Mouse (Mus musculus) 3134 (cell line): ENCODE results near the gene Dtnb.

Experiments used
- DNase-seq: peaks from one replicate; pipeline ENCODE4 v3.0.0-alpha.2; 2011; ENCODE audit warnings: low spot score; ENCODE audit not compliant: insufficient read length; ENCODE audit errors: extremely low read depth

Dtnb gene

DNA sequence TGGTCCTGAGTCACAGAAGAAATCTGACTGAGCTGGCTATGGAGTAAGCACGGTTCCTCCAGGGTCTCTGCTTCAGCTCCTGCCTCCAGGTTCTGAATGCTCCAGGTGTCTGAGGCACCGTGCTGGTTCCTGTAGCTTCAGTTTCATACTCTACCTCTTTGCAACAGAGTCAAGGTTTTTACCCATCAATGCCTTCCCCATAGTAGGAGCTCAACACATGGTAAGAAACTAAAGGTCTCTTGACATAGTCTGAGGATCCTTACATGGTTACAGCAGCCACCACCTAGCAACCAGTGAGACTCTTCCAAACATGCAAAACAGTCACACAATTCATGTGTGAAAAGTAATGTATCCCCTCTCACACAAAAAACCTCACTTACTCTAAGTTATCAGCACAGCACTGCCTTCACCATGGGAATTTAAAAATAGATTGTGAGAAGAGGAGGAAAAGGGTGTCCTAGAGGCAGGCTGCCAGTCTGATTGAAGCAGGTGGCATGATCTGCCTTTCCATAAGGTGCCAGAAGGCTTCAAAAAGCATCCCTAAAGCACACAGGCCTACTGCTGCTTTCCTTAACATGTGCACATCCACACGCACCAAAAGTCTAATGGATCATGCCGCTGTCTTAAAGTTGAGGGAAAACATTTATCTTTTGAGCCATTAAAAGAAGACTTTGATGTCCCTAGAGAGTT is 1.3 kb upstream of the Dtnb start:
- no peak for DNase-seq

DNA sequence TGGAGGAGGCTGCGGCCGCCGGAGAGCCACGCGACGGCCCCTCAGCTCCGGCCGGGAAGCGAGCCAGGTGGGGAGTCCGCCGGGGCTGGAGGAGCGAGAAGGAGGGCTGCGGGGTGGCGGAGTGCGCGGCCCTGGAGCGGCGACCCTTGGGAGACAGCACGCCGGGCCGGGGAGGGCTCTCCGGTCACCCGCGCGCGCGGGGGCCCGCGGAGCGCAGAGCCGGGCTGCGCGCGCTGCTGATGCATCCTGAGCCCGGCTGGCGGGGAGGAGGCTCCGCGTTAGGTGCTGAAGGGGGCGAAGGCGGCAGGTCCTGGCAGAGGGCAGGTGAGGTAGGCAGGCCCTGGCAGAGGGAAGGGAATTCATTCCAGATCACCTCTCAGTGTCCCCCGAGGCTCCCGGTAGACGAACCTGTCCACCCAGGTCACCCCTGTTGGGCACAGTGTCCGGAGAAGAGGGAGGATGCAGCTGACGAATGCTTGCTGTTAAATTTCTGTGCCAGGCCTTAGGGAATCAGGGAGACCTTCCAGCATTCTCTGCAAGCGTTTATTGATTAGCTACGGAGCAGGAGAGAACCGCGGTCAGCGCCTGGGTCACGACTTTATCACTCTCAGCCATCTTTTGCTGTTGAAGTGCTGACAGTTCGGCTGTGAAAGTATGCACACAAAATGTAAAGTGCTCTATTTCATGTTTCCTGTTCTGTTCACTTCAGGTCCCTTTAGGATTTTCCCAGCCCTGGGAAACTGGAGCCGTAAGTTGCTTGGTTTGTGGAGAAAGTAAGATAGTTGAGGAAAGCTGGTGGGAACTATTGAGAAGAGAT is 608 bp downstream of the Dtnb start:
- DNase-seq, result peak; percentile 69

DNA sequence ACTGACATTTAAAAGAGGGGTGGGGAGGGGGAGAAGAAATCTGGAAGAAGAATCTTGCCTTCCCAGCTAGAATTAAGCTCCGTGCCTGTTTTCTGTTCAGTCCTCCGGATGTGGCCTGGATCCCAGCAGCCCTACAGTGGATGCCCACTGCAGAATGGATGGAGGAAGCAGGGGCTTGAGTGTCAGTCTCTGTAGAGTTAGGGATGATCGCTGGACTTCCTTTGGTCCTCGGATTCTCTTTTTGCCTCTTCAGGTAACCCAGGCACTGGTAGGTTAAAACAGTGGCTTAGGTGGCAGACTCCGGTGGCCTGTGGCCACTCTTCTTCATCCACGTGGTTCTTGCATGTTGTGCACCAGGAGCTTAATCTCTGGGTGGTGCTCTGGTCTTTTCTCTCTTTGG is 1.2 kb downstream of the Dtnb start:
- peak; percentile 15 for DNase-seq

DNA sequence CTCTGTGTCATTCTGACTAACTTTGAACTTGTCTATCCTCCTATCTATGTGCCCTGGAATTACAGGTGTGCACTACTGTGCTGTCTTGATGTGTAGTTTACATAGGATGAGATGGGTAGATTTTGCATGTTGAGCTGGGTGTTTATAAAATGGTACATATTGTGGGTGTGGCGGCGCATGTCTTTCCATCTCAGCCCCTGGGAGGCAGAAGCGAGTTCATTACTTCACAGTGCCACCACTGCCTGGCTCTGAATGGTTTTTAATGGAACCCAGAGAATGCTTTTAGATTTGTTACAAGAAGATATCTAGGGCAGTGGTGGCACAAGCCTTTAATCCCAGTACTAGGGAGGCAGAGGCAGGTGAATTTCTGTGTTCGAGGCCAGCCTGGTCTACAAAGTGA is 2.5 kb downstream of the Dtnb start:
- DNase-seq, result no peak

DNA sequence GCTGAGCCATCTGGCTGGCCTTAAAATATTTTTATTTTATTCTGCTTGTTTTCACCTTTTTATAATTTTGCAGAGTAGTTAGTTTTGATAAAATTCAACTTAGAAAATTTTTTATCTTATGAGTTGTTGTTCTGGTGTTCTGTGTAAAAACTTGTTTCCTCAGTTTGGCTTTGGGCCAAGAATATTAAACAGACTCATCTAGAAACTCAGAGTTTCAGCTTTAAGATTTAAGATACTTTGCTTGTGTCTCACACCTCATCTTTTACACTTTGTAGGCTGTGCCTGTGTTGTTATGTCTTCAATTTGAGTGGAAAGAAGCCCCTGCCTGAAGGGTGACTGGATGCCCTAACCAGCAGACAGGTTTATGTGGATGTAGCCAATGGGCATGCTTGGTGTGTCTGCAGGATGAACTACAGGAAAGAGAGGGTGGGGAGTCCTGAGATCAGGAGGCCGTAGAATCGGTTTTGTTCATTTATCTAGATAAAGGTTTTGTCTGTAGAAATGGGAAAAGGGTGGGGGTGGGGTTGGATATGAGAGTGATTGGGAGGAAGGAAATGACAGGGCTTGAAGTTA is 7.9 kb downstream of the Dtnb start:
- DNase-seq, result no peak

DNA sequence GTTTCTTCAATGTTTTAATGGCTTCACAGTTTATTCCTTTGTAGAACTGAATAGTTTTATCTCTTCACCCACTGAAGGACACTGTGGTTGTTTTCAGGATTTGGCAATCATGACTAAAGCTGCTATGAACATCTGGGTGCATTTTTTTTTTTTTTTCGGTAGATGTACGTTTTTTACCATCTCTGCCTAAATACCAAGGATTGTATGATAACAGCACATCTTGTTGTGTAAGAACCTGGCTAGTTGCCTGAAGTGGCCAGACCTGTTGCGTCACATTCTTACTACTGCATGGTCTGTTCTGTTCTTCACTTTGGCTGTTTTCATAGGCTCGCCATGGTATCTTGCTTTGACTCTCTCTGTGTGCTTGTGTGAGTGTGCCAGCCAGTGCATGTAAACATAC is 10.4 kb downstream of the Dtnb start:
- DNase-seq, result peak; percentile 59

DNA sequence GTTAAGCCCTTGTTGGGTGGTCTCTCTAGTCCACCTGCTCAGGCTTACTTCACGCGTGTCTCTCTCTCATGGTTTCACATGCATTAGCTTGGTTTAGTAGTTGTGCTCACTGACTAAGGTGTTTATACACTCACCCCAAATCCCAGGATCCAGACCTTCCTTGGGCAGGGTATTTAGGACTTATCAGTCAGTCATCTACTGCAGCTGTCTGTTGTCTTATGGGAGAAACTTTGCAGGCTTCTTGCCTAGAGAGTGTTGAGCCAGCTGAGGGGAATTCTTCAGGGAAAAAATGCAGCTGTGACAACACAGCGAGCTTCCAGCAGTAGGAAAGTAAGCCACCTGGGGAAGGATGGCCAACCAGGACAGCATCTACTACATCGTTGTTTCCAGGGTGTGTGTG is 13.3 kb downstream of the Dtnb start:
- DNase-seq, result no peak

DNA sequence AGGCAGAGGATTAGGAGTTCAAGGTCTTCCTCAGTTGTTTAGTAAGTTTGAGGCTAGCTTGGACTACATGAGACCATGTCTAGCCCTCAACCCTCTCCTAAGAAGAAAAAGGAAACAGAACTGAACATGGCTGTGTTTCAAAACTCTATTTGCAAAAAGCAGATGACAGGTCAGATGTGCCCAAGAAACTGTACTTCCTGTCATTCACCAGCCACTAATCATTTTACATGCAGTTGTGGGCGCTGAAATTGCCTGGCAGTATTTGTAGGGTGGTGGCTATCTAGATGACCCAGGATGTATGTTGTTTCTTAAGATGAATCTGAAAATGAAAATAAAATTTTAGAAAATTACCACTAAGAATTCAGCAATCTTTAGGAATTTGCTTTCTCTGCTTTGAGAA is 14.8 kb downstream of the Dtnb start:
- DNase-seq, result no peak

DNA sequence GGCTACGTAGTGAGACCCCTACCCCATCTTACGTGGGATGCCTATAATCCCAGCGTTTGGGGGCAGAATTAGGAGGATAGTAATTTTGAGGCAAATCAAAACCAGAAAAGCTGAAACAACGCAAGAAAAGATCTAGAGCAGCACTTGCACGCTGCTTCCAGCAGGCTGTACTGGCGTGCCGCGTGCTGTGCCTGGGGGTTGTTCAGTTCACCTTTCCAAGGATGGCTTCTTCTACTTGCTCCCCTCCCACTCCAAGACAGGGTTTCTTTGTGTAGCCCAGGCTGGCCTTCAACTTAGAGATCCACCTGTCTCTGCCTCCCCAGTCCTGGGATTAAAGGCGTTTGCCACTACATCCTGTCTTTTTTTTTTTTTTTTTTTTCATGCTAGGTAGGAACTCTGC is 17.9 kb downstream of the Dtnb start:
- DNase-seq, result no peak

DNA sequence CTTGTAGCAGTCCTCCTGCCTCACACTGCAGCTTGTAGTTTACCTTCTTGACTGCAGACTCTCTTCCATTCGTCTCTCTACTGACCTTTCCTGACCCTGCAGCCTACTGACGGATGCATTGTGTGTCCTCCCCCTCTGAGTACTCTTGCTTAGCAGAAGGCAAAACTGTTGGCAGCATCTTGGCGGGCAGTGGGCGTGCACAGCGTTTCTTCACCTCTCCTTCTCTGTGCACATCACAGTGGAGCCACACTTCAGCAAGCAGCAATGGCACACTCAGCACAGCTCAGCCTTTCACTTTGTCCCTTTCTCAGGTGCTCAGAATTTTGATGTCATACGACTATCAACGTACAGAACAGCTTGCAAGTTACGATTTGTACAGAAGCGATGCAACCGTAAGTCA is 19.4 kb downstream of the Dtnb start:
- DNase-seq, result no peak

DNA sequence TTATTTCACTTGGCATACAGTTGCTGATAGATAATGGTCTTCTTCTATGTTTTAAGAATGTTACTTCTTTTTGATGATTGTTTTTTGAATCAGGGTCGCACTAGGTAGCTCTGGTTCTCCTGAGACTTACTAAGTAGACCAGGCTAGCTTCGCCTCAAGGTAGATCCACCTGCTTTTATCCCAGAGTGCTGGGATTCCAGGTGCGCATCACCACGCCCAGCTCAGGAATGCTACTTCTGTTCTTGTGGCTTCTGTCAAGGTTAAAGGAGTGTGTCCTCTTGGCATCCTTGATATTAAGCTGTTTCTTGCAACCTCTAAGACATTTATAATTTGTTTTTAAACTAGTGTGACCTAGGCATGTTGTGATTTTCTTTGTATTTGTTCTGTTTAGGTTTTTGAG is 30.6 kb downstream of the Dtnb start:
- DNase-seq, result no peak

DNA sequence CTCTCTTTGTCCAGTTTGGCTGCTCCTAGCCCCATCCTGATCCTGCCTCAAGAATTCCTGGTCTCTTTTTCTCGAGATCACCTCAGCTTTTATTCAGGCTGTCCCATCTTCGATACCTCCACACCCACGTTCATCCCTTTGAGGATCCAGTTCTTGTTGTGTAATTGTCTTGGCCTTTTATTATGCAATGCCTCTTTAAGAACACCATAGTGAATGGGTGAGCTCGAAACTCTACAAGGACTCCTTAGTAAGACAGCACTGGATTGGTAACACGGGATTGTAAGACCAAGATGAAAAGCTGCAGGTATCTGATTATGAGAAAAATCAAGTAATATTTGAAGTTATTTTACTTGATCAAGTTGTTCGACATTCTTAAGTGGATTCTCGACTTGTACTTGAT is 34.0 kb downstream of the Dtnb start:
- no peak for DNase-seq

DNA sequence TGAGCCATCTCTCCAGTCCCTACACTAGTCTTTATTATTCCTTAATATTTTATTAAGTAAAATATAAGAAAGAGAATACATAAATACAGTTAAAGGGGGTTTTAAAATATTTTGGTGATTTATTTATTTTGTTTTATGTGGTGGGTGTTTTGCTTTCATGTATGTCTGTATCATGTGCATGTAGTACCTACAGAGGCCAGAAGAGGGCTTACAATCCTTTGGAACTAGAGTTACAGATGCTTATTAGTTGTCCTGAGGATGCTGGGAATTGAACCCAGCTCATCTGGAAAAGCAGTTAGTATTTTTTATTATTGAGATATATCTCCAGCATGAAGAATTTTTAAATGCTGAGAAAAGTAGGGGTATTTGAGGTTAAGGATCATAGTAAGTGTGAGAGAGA is 37.6 kb downstream of the Dtnb start:
- DNase-seq, result no peak

DNA sequence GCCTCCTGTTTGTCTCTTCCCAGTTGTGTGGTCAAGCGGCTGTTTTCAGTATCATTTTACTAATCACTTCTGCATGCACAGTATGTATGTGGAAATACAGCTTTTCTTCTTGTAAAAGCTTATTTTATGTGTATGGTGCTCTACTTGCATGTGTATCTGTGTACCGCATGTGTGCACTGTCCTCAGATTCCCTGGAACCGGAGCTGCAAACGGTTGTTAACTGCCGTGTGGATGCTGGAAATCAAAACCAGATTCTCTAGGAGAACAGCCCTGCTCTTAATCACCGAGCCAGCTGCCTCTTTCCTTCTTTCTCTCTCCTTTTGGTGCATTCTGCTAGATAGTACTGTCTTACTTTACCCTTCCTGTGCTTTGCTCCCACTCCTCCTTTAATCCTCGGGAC is 39.7 kb downstream of the Dtnb start:
- no peak for DNase-seq

DNA sequence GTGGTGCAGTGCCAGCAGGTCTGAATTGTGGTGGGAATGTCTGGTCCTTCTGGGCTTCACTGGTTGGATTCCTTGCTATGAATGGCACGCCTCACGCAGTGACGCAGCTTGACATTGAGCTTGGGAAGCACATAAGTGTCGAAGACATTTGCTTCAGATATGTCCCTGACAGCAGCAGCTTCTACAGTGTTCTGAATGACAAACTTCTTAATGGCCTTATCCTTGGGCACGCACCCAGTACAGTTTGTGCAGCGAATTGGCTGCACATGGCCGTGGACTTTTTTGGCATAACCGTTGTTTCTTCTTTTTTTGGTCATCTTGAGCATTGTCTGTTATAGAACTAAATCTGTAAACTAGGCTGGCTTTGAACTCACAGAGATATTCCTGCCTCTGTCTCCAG is 42.9 kb downstream of the Dtnb start:
- no peak for DNase-seq

DNA sequence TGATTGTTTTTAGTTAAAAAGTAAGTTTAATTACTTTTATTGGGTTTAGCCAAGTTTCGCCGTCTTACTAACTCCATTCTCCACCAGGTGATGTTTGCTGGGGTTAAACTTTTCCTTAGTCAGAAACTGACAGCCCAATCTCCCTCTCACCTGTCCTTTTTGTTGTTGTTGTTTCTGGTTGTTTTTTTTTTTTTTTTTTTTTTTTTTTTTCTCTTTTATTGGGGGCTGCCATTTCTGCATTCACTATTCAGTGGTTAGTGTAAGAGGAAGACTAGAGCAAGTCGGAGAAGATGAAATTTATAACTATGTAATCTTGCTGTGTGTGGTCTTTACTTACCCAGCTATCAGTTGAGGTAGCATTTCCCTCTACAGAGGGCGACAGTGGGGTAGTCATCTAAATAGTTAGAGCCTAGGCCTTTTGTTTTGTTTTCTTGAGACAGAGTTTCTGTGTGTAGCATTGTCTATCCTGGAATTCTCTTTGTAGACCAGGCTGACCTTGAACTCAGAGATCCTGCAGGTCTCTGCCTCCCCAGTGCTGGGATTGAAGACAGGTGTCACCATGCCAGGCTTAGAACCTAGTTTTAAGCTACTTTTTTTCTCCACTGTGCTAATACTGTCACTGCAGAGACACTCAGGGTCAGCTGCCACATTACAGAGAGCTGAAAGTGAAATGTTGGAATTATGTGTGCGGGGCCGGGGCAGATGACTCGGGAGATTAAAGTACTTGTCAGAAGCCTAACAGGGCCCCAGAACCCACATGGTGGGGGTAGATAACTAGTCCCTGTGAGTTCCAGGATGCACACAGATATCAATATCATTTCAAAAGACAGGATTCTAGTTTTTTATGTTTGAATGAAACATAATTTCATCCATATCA is 46.2 kb downstream of the Dtnb start:
- DNase-seq, result no peak

DNA sequence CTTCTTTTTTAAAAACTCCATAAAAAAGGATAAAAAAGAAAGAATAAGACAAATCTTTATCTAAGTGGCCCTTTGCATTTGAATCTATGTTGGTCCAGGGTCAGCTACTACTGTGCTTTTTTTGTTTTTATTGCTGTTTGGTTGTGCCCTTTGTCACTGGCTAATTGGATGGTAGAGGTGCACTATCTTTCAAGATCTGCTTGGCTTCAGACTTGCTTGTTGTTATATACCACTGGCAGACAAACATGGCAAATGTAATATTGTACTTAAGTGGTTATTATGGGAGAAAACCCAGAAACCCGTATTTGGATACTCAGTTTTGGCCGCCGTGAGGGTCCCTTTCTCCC is 46.8 kb downstream of the Dtnb start:
- DNase-seq, result no peak

DNA sequence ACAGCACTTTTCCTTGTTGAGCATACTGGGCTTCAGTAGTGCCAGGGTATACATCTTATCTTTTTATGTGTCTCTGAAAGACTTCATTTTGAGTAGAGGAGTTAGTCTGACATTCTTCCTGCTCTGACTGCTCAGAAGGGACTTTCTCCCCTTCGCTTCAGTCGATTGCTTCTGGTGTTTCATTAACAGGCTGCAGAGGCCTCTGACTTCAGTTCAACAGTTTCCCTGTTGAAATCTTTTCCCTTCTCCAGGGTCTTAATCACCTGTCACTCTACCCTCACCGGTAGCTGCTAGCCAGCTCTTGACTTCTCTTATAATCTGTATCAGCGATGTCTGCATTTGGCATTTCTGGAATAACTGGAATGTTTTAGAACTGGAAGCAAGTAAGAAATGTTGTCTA is 54.7 kb downstream of the Dtnb start:
- no peak for DNase-seq

DNA sequence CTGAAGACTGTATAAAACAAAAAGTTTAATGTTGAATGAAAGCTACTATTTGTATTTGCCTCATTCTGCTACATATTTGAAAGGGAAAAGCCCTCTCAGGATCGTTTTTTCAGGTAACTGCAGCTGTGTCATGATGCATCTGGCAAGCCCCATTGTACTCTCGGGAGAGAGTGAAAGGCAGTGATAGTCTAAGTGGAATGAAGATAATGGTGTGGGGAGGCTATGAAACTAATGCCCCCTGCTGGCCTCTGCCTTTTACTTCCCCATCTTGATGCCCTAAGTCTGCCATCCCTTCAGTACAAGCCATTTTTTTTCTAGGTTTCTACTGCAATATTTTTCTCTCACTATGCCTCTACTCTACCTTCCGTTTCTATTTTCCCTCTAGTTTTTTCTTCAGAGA is 69.8 kb downstream of the Dtnb start:
- no peak for DNase-seq

DNA sequence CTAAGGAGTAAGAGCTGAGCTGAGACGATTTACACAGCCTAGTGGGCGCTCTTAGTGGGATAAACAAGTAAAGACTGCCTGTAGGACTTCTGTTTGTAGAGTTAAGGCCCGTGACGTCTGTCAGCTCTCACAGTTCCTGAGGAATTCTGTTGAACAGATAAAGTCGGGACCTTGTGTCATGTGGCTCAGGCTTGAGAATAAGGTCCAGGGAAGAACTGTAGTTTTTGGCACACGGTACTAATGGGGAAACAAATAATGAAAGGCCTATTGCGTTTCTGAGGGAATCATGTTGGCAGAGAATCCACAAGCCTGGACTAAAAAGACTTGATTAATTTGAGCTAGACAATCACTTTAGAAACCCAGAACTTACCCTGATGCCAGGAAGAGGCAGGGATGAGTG is 84.6 kb downstream of the Dtnb start:
- DNase-seq, result no peak

DNA sequence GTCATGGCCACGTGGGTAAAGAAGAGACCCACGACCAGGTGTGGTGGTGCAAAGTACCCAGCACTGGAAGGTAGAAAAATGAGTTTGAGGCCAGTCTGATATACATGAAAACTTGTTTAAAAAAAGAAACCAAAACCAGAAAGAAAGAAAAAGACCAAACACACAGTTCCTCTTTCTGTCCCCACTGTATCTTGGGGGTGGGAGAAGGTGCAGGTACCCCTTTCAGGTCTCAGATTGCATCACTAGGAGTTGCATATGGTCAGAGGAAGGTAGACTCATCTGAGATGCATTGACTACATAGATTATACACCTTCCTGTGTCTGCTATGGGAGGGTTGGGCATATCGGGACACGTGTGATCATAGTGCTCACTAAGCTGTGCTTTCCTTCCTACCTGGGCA is 85.1 kb downstream of the Dtnb start:
- DNase-seq, result no peak
